Mouse (Mus musculus) thymus, adult 2 months (tissue): ENCODE measurements around the gene Duox1. TPM values are rescaled to one million over a fixed set of nuclear protein-coding genes. Genes with fewer than 3 reads are reported as not detected.

Source experiments
- DNase-seq: peaks from one replicate; pipeline ENCODE4 v3.0.0; 2021
- H3K27ac ChIP-seq: fragments of 200-500 bp; 2 replicates; pipeline ENCODE4 v1.5.1; 2012; ENCODE audit warnings: low read length, control low read depth; ENCODE audit not compliant: control insufficient read depth, insufficient read depth
- H3K27me3 ChIP-seq: fragments of 200-500 bp; 2 replicates; pipeline ENCODE4 v1.6.1; 2012; ENCODE audit warnings: mild to moderate bottlenecking, low read length, moderate library complexity, mixed read lengths; ENCODE audit not compliant: control insufficient read depth, insufficient read depth
- H3K36me3 ChIP-seq: fragments of 200-500 bp; 2 replicates; pipeline ENCODE4 v1.6.1; 2012; ENCODE audit warnings: mild to moderate bottlenecking, low read length, moderate library complexity; ENCODE audit not compliant: control insufficient read depth, insufficient read depth
- H3K4me1 ChIP-seq: fragments of 200-500 bp; replicated peaks from 2 replicates; pipeline ENCODE4 v1.6.1; 2012; ENCODE audit warnings: low read length; ENCODE audit not compliant: control insufficient read depth, insufficient read depth
- H3K4me3 ChIP-seq: fragments of 200-500 bp; 2 replicates; pipeline ENCODE4 v1.5.1; 2012; ENCODE audit warnings: mild to moderate bottlenecking, low read length, control low read depth, moderate library complexity; ENCODE audit not compliant: control insufficient read depth, insufficient read depth
- CTCF ChIP-seq: fragments of 200-500 bp; IDR thresholded peaks from 2 replicates; pipeline ENCODE4 v1.5.1; 2012; ENCODE audit warnings: mild to moderate bottlenecking, control low read depth, low read length, moderate library complexity, borderline replicate concordance; ENCODE audit not compliant: control insufficient read depth, poor library complexity, insufficient read depth; ENCODE audit errors: extremely low read depth
- POLR2A ChIP-seq: fragments of 200-500 bp; IDR thresholded peaks from 2 replicates; pipeline ENCODE4 v1.6.1; 2012; ENCODE audit warnings: mild to moderate bottlenecking, low read length, control low read depth, moderate library complexity; ENCODE audit not compliant: control insufficient read depth, poor library complexity, insufficient read depth; ENCODE audit errors: extremely low read depth
- WGBS: fragments of 180-500 bp; shearing (Covaris S2); methylation state at CpG from one replicate; pipeline ENCODE4 v1.1.7; 2018; 5-methylcytosine and 5-hydroxymethylcytosine counted together
- polyA plus RNA-seq: library from polyadenylated mRNA; depleted of rRNA; stranded (reverse); fragments of >200 nt; gene quantifications from 2 replicates; pipeline ENCODE4 v1.2.3, GENCODE M21; 2012

Gene Duox1
- polyA plus RNA-seq, 1 experiment, result 0.26 TPM

- DNase-seq, result no peak
- no peak for TF ChIP-seq POLR2A
- TF ChIP-seq CTCF, result no peak
- WGBS, result 54% methylated on average over 10 of the region's 10 CpGs
- H3K27ac ChIP-seq, result no peak overlapping the region
- H3K4me3 ChIP-seq, result no peak overlapping the region
- H3K36me3 ChIP-seq, result peaks cover under 1% of the 10 kb centered on the region; the same call in 1 of the 2 replicates
- peaks cover 29% of the 10 kb centered on the region for H3K4me1 ChIP-seq
- no peaks in the 10 kb centered on the region for H3K27me3 ChIP-seq
Observed at GRCm38 (mm10) chr2:122361868-122362621, 46.6 kb downstream of the Duox1 start.

- H3K27me3 ChIP-seq, result no peaks in the 10 kb centered on the region
- no peak overlapping the region for H3K27ac ChIP-seq
- peaks cover 31% of the 10 kb centered on the region for H3K4me1 ChIP-seq
- no peaks in the 10 kb centered on the region for H3K36me3 ChIP-seq
- no peak overlapping the region for H3K4me3 ChIP-seq
- no peak for DNase-seq
- TF ChIP-seq CTCF (no peak), POLR2A (no peak)
- whole genome bisulfite sequencing, result 95% methylated on average over 13 of the region's 13 CpGs
Observed at GRCm38 (mm10) chr2:122362622-122363523, 47.4 kb downstream of the Duox1 start.

GRCm38 (mm10) chr2:122364352-122364944, 49.0 kb downstream of the Duox1 start:
- 95% methylated on average over 3 of the region's 3 CpGs for WGBS
- TF ChIP-seq CTCF (no peak), POLR2A (no peak)
- no peaks in the 10 kb centered on the region for H3K27me3 ChIP-seq
- H3K4me3 ChIP-seq, result no peak overlapping the region
- peaks cover 40% of the 10 kb centered on the region for H3K4me1 ChIP-seq
- no peak overlapping the region for H3K27ac ChIP-seq
- DNase-seq, result no peak
- H3K36me3 ChIP-seq, result no peaks in the 10 kb centered on the region

- Histone ChIP-seq H3K27ac (no peak overlapping the region), H3K4me1 (peaks cover 41% of the 10 kb centered on the region), H3K36me3 (no peaks in the 10 kb centered on the region), H3K4me3 (no peak overlapping the region), H3K27me3 (no peaks in the 10 kb centered on the region)
- WGBS, result 80% methylated on average over 10 of the region's 10 CpGs
- DNase-seq, result no peak
- TF ChIP-seq POLR2A (no peak), CTCF (no peak)
Observed at GRCm38 (mm10) chr2:122365244-122365866, 49.9 kb downstream of the Duox1 start.

GRCm38 (mm10) chr2:122366039-122366438, 50.6 kb downstream of the Duox1 start:
- Histone ChIP-seq H3K27ac (no peak overlapping the region), H3K27me3 (no peaks in the 10 kb centered on the region), H3K4me1 (peaks cover 37% of the 10 kb centered on the region), H3K4me3 (no peak overlapping the region), H3K36me3 (no peaks in the 10 kb centered on the region)
- 94% methylated on average over 3 of the region's 3 CpGs for WGBS
- no peak for DNase-seq
- TF ChIP-seq POLR2A (no peak), CTCF (no peak)

GRCm38 (mm10) chr2:122366706-122367105, 51.2 kb downstream of the Duox1 start:
- Histone ChIP-seq H3K27ac (no peak overlapping the region), H3K4me3 (no peak overlapping the region), H3K27me3 (no peaks in the 10 kb centered on the region), H3K36me3 (no peaks in the 10 kb centered on the region), H3K4me1 (peaks cover 32% of the 10 kb centered on the region)
- DNase-seq, result no peak
- no peak for TF ChIP-seq CTCF
- TF ChIP-seq POLR2A, result no peak
- WGBS, result 92% methylated on average over 5 of the region's 5 CpGs
